Mouse (Mus musculus) megakaryocyte, adult 5-6 weeks (primary cell): ENCODE measurements around the gene Olfr1352. TPM values are rescaled to one million over a fixed set of nuclear protein-coding genes. Genes with fewer than 3 reads are reported as not detected.
"Not testable (repeated sequence)": the region's sequence is repeated elsewhere in the genome, so short reads cannot be mapped to it uniquely, and the experiment has no call there.

Experiments used
- ATAC-seq: 2 replicates; pipeline ENCODE4 v1.8.0; 2016; ENCODE audit warnings: mild to moderate bottlenecking, inconsistent platforms; ENCODE audit not compliant: poor library complexity, severe bottlenecking
- total RNA-seq, 2 experiments: library from RNA; stranded (forward) in 1 of 2; stranded (reverse) in 1 of 2; fragments of 153-499, 151-499 nt in 1 of 2; fragments of 221-1000, 200-1000 nt in 1 of 2; gene quantifications; 2 replicates each; pipeline versions ENCODE4 v1.2.3 to v1.2.4; 2015 to 2017

Gene Olfr1352
- total RNA-seq (2015): 0.02 TPM in 1 of 2 replicates, not detected in the other
- not detected in 2 replicates for total RNA-seq (2017)

- ATAC-seq: no peak
These were observed at the start of gene Olfr1352 for GRCm38 (mm10) chr10:78980750-78981149. Gene Olfr1352 (plus strand): TSS chr10:78981050.

GRCm38 (mm10) chr10:78950336-78950735 is 30.5 kb upstream of the Olfr1352 start, which contains the start of gene Olfr8:
Gene Olfr8 (plus strand): TSS chr10:78950636.
- ATAC-seq: not testable (repeated sequence)

- ATAC-seq: not testable (repeated sequence)
These were observed 17.8 kb upstream of the Olfr1352 start, which contains the start of gene Olfr1353 for GRCm38 (mm10) chr10:78963009-78963408. Gene Olfr1353 (plus strand): TSS chr10:78963309.

- no peak for ATAC-seq
These were observed 31.3 kb downstream of the Olfr1352 start, which contains the start of gene Olfr1351 for GRCm38 (mm10) chr10:79012172-79012571. Gene Olfr1351 (plus strand): TSS chr10:79012472.

GRCm38 (mm10) chr10:79028441-79028840 is 47.6 kb downstream of the Olfr1352 start, which contains the start of gene Olfr57:
Gene Olfr57 (plus strand): TSS chr10:79028741.
- ATAC-seq: no peak

Other genes with a start within 250 kb of the Olfr1352 start
- gene Ccdc105, start 228.0 kb upstream of the Olfr1352 start, total RNA-seq (2015): not detected in 2 replicates
- not detected in 2 replicates for gene Ccdc105, start 228.0 kb upstream of the Olfr1352 start, total RNA-seq (2017)
- not detected in 2 replicates for gene Slc1a6, start 200.6 kb upstream of the Olfr1352 start, total RNA-seq (2015)
- gene Slc1a6, start 200.6 kb upstream of the Olfr1352 start, total RNA-seq (2017): not detected in 2 replicates
- not detected in 2 replicates for gene Olfr1356, start 128.9 kb upstream of the Olfr1352 start, total RNA-seq (2015)
- gene Olfr1356, start 128.9 kb upstream of the Olfr1352 start, total RNA-seq (2017): 0.04 TPM in 1 of 2 replicates, not detected in the other
- not detected in 2 replicates for gene Olfr1355, start 105.5 kb upstream of the Olfr1352 start, total RNA-seq (2015)
- gene Olfr1355, start 105.5 kb upstream of the Olfr1352 start, total RNA-seq (2017): not detected in 2 replicates
- gene Olfr1354, start 67.9 kb upstream of the Olfr1352 start, total RNA-seq (2015): not detected in 2 replicates
- gene Olfr1354, start 67.9 kb upstream of the Olfr1352 start, total RNA-seq (2017): not detected in 2 replicates
- not detected in 2 replicates for gene Olfr8, start 30.4 kb upstream of the Olfr1352 start, total RNA-seq (2015)
- not detected in 2 replicates for gene Olfr8, start 30.4 kb upstream of the Olfr1352 start, total RNA-seq (2017)
- gene Olfr1353, start 17.7 kb upstream of the Olfr1352 start, total RNA-seq (2015): not detected in 2 replicates
- not detected in 2 replicates for gene Olfr1353, start 17.7 kb upstream of the Olfr1352 start, total RNA-seq (2017)
- not detected in 2 replicates for gene Olfr1351, start 31.4 kb downstream of the Olfr1352 start, total RNA-seq (2015)
- gene Olfr1351, start 31.4 kb downstream of the Olfr1352 start, total RNA-seq (2017): not detected in 2 replicates
- gene Olfr57, start 47.7 kb downstream of the Olfr1352 start, total RNA-seq (2015): not detected in 2 replicates
- gene Olfr57, start 47.7 kb downstream of the Olfr1352 start, total RNA-seq (2017): not detected in 2 replicates
- 7.7 and 8.1 TPM in 2 replicates for gene 2610008E11Rik, start 116.5 kb downstream of the Olfr1352 start, total RNA-seq (2015)
- gene 2610008E11Rik, start 116.5 kb downstream of the Olfr1352 start, total RNA-seq (2017): 6.6 and 13.4 TPM in 2 replicates
- gene Vmn2r80, start 167.7 kb downstream of the Olfr1352 start, total RNA-seq (2015): not detected in 2 replicates
- gene Vmn2r80, start 167.7 kb downstream of the Olfr1352 start, total RNA-seq (2017): not detected in 2 replicates